Mouse (Mus musculus): ENCODE measurements around the gene Adamts17. TPM values are rescaled to one million over a fixed set of nuclear protein-coding genes. Genes with fewer than 3 reads are reported as not detected.

The Adamts17 gene
- total RNA-seq, 2 experiments from 2014 or later = 2.5 to 4.1 TPM

Other genes starting within 250 kb of the Adamts17 start
- gene Asb7, start 150.1 kb upstream of the Adamts17 start, total RNA-seq (2021) = 10 to 100 TPM; 15.8 to 19.6 TPM
- gene Lins1, start 149.8 kb upstream of the Adamts17 start, total RNA-seq (2021) = 10 to 100 TPM in 1 of 2 experiments, 1 to 10 TPM in 1; 9.3 to 10.0 TPM
- gene Cers3, start 96.2 kb upstream of the Adamts17 start, total RNA-seq (2021) = under 1 TPM; 0.10 to 0.23 TPM